Mouse (Mus musculus) MEL (cell line): Measurements from ENCODE around the gene Med19. TPM values are rescaled to one million over a fixed set of nuclear protein-coding genes. Genes with fewer than 3 reads are reported as not detected.

ENCODE experiments used
- DNase-seq: peaks from one replicate; pipeline ENCODE4 v3.0.0; 2011; ENCODE audit warnings: low read depth, low spot score
- H3K27ac ChIP-seq: 2 replicates; pipeline ENCODE4 v1.5.1; 2012; ENCODE audit warnings: low read depth, mild to moderate bottlenecking, control low read depth, low read length, moderate library complexity; ENCODE audit not compliant: control insufficient read depth
- H3K27me3 ChIP-seq, 2 experiments: fragments of 150-350 bp in 1 of 2; sonication (generic) in 1 of 2; 2 replicates each; pipeline ENCODE4 v1.6.1; 2012; ENCODE audit warnings: low read length in 2 of 2, mild to moderate bottlenecking in 2 of 2, improper control_type of control experiment in 1 of 2, moderate library complexity in 1 of 2; ENCODE audit not compliant: insufficient read depth in 2 of 2, control insufficient read depth in 1 of 2
- H3K36me3 ChIP-seq, 2 experiments: 2 replicates each; pipeline ENCODE4 v1.6.1; 2012 to 2014; ENCODE audit warnings: low read length in 2 of 2, improper control_type of control experiment in 1 of 2, inconsistent platforms in 1 of 2, mild to moderate bottlenecking in 1 of 2; ENCODE audit not compliant: insufficient read depth in 2 of 2, control insufficient read depth in 1 of 2
- H3K4me1 ChIP-seq, 2 experiments: fragments of 150-350 bp in 1 of 2; sonication (generic) in 1 of 2; 2 replicates each; pipeline ENCODE4 v1.6.1; 2012; ENCODE audit warnings: low read length in 2 of 2, improper control_type of control experiment in 1 of 2, mild to moderate bottlenecking in 1 of 2; ENCODE audit not compliant: insufficient read depth in 2 of 2, control insufficient read depth in 1 of 2
- H3K4me3 ChIP-seq, 2 experiments: fragments of 150-350 bp in 1 of 2; sonication (generic) in 1 of 2; 2 replicates each; pipeline ENCODE4 v1.5.1; 2012; ENCODE audit warnings: low read depth in 2 of 2, low read length in 2 of 2, mild to moderate bottlenecking in 2 of 2, moderate library complexity in 2 of 2, control low read depth in 1 of 2, improper control_type of control experiment in 1 of 2; ENCODE audit not compliant: control insufficient read depth in 1 of 2, insufficient read depth in 1 of 2
- H3K79me2 ChIP-seq: 2 replicates; pipeline ENCODE4 v1.6.1; 2012; ENCODE audit warnings: mild to moderate bottlenecking, low read length, moderate library complexity; ENCODE audit not compliant: control insufficient read depth, poor library complexity, insufficient read depth
- H3K9ac ChIP-seq: 2 replicates; pipeline ENCODE4 v1.6.1; 2012; ENCODE audit warnings: low read depth, mild to moderate bottlenecking, control low read depth, low read length, moderate library complexity; ENCODE audit not compliant: control insufficient read depth, poor library complexity, severe bottlenecking
- H3K9me3 ChIP-seq: fragments of 150-350 bp; sonication (generic); replicated peaks from 2 replicates; pipeline ENCODE4 v1.6.1; 2012; ENCODE audit warnings: mild to moderate bottlenecking, low read length, improper control_type of control experiment, moderate library complexity; ENCODE audit not compliant: insufficient read depth
- CHD2 ChIP-seq: IDR thresholded peaks from 2 replicates; pipeline ENCODE4 v1.6.1; 2011; ENCODE audit warnings: low read length, improper control_type of control experiment
- CTCF ChIP-seq, 3 experiments: IDR thresholded peaks in 2 of 3; conservative IDR thresholded peaks in 1 of 3; 2 replicates each; pipeline ENCODE4 v1.5.1; 2011 to 2012; ENCODE audit warnings: low read length in 3 of 3, low read depth in 2 of 3, mild to moderate bottlenecking in 2 of 3, improper control_type of control experiment in 1 of 3, inconsistent platforms in 1 of 3, mixed read lengths in 1 of 3, moderate library complexity in 1 of 3; ENCODE audit not compliant: control insufficient read depth in 1 of 3, insufficient read depth in 1 of 3, poor library complexity in 1 of 3, severe bottlenecking in 1 of 3
- E2F4 ChIP-seq: IDR thresholded peaks from 2 replicates; pipeline ENCODE4 v1.6.1; 2011; ENCODE audit warnings: low read depth, low read length, improper control_type of control experiment, borderline replicate concordance
- EP300 ChIP-seq, 2 experiments: IDR thresholded peaks; 2 replicates each; pipeline ENCODE4 v1.6.1; 2011; ENCODE audit warnings: improper control_type of control experiment in 2 of 2, low read length in 2 of 2, low read depth in 1 of 2, mild to moderate bottlenecking in 1 of 2
- ETS1 ChIP-seq: IDR thresholded peaks from 2 replicates; pipeline ENCODE4 v1.6.1; 2012; ENCODE audit warnings: low read depth, mild to moderate bottlenecking, inconsistent platforms, low read length, improper control_type of control experiment, moderate library complexity
- GABPA ChIP-seq: IDR thresholded peaks from 2 replicates; pipeline ENCODE4 v1.6.1; 2012; ENCODE audit warnings: low read depth, mild to moderate bottlenecking, inconsistent platforms, low read length, improper control_type of control experiment, moderate library complexity
- GATA1 ChIP-seq: IDR thresholded peaks from 2 replicates; pipeline ENCODE4 v1.6.1; 2011; ENCODE audit warnings: low read depth, low read length, improper control_type of control experiment
- HCFC1 ChIP-seq: IDR thresholded peaks from 2 replicates; pipeline ENCODE4 v1.6.1; 2012; ENCODE audit warnings: low read depth, mild to moderate bottlenecking, inconsistent platforms, low read length, improper control_type of control experiment, moderate library complexity
- KAT2A ChIP-seq: conservative IDR thresholded peaks from 2 replicates; pipeline ENCODE4 v1.6.1; 2012; ENCODE audit warnings: low read depth, low read length, improper control_type of control experiment, inconsistent platforms
- MAX ChIP-seq: IDR thresholded peaks from 2 replicates; pipeline ENCODE4 v1.6.1; 2011; ENCODE audit warnings: low read length, improper control_type of control experiment
- MAZ ChIP-seq: IDR thresholded peaks from 2 replicates; pipeline ENCODE4 v1.6.1; 2012; ENCODE audit warnings: low read depth, mild to moderate bottlenecking, inconsistent platforms, low read length, improper control_type of control experiment
- MEF2A ChIP-seq: IDR thresholded peaks from 2 replicates; pipeline ENCODE4 v1.6.1; 2014; ENCODE audit warnings: low read depth, mild to moderate bottlenecking, inconsistent platforms, low read length, improper control_type of control experiment; ENCODE audit not compliant: poor library complexity, insufficient replicate concordance, severe bottlenecking; ENCODE audit errors: extremely low read depth
- MXI1 ChIP-seq: IDR thresholded peaks from 2 replicates; pipeline ENCODE4 v1.6.1; 2011; ENCODE audit warnings: mild to moderate bottlenecking, low read depth, low read length, improper control_type of control experiment
- MYB ChIP-seq: IDR thresholded peaks from 2 replicates; pipeline ENCODE4 v1.6.1; 2011; ENCODE audit warnings: mild to moderate bottlenecking, low read depth, low read length, improper control_type of control experiment
- NELFE ChIP-seq: IDR thresholded peaks from 2 replicates; pipeline ENCODE4 v1.6.1; 2011; ENCODE audit warnings: low read depth, low read length, improper control_type of control experiment
- NRF1 ChIP-seq: IDR thresholded peaks from 2 replicates; pipeline ENCODE4 v1.6.1; 2014; ENCODE audit warnings: low read depth, mild to moderate bottlenecking, inconsistent platforms, low read length, improper control_type of control experiment, moderate library complexity; ENCODE audit not compliant: poor library complexity, insufficient read depth, severe bottlenecking
- POLR2AphosphoS2 ChIP-seq: IDR thresholded peaks from 2 replicates; pipeline ENCODE4 v1.6.1; 2011; ENCODE audit warnings: low read length, improper control_type of control experiment
- POLR2AphosphoS5 ChIP-seq: IDR thresholded peaks from 2 replicates; pipeline ENCODE4 v1.6.1; 2012; ENCODE audit warnings: low read depth, borderline replicate concordance, mild to moderate bottlenecking, inconsistent platforms, low read length, moderate library complexity, mixed read lengths
- RCOR1 ChIP-seq: IDR thresholded peaks from 2 replicates; pipeline ENCODE4 v1.6.1; 2012; ENCODE audit warnings: low read depth, mild to moderate bottlenecking, inconsistent platforms, low read length, improper control_type of control experiment
- SMC3 ChIP-seq: IDR thresholded peaks from 2 replicates; pipeline ENCODE4 v1.6.1; 2011; ENCODE audit warnings: low read depth, low read length, improper control_type of control experiment
- TAL1 ChIP-seq: IDR thresholded peaks from 2 replicates; pipeline ENCODE4 v1.6.1; 2012; ENCODE audit warnings: mild to moderate bottlenecking, inconsistent platforms, low read length, moderate library complexity, mixed read lengths
- TBP ChIP-seq: IDR thresholded peaks from 2 replicates; pipeline ENCODE4 v1.8.0; 2011; ENCODE audit warnings: low read depth, low read length, improper control_type of control experiment
- TCF12 ChIP-seq: IDR thresholded peaks from 2 replicates; pipeline ENCODE4 v1.6.1; 2014; ENCODE audit warnings: low read depth, mild to moderate bottlenecking, inconsistent platforms, low read length, improper control_type of control experiment, moderate library complexity
- UBTF ChIP-seq: IDR thresholded peaks from 2 replicates; pipeline ENCODE4 v1.6.1; 2012; ENCODE audit warnings: low read depth, mild to moderate bottlenecking, inconsistent platforms, low read length, improper control_type of control experiment, moderate library complexity, borderline replicate concordance; ENCODE audit not compliant: insufficient read depth
- USF1 ChIP-seq: IDR thresholded peaks from 2 replicates; pipeline ENCODE4 v1.6.1; 2014; ENCODE audit warnings: low read depth, mild to moderate bottlenecking, inconsistent platforms, low read length, improper control_type of control experiment, moderate library complexity
- ZKSCAN1 ChIP-seq: IDR thresholded peaks from 2 replicates; pipeline ENCODE4 v1.6.1; 2012; ENCODE audit warnings: low read depth, mild to moderate bottlenecking, inconsistent platforms, low read length, improper control_type of control experiment, moderate library complexity
- ZMIZ1 ChIP-seq: IDR thresholded peaks from 2 replicates; pipeline ENCODE4 v1.6.1; 2012; ENCODE audit warnings: low read depth, mild to moderate bottlenecking, inconsistent platforms, low read length, improper control_type of control experiment, moderate library complexity
- ZNF384 ChIP-seq: IDR thresholded peaks from 2 replicates; pipeline ENCODE4 v1.6.1; 2012; ENCODE audit warnings: low read depth, mild to moderate bottlenecking, inconsistent platforms, low read length, improper control_type of control experiment
- polyA plus RNA-seq, 2 experiments: library from polyadenylated mRNA; stranded (reverse) in 1 of 2; unstranded in 1 of 2; fragments of >175 nt in 1 of 2; fragments of >200 nt in 1 of 2; gene quantifications; 2 replicates each; pipeline versions ENCODE4 v1.2.1 to v1.2.4; 2012; ENCODE audit warnings: low replicate concordance in 2 of 2, low read depth in 1 of 2; ENCODE audit not compliant: insufficient read length in 2 of 2, insufficient read depth in 1 of 2, missing spikeins in 1 of 2
- total RNA-seq: library from RNA; depleted of rRNA; stranded (reverse); fragments of 300-350 nt; gene quantifications from 2 replicates; pipeline ENCODE4 v1.2.3, GENCODE M21; 2012

The Med19 gene
- total and polyA plus RNA-seq, 3 experiments = 18.8 to 26.0 TPM; not detected in 1

- 0 out of 2 replicates have a peak, but pooled peaks have one; percentile 12 for TF ChIP-seq KAT2A
- no peak for TF ChIP-seq HCFC1
- TF ChIP-seq POLR2AphosphoS5 = no peak
- peak; percentile 25; the same call in 1 of the 2 replicates for TF ChIP-seq TBP
- TF ChIP-seq MEF2A = no peak
- TF ChIP-seq TAL1 = peak; percentile 72
- TF ChIP-seq ZNF384 = 0 out of 2 replicates have a peak, but pooled peaks have one; percentile 37
- TF ChIP-seq, all 39 proteins: peak for 12
These were observed 4.5 kb downstream of the Med19 start (continued) for GRCm38 (mm10) chr2:84682605-84683183.

GRCm38 (mm10) chr2:84688080-84688844 is 10.1 kb downstream of the Med19 start:
- no peak overlapping the region for H3K9ac ChIP-seq
- no peaks in the 10 kb centered on the region for H3K79me2 ChIP-seq
- peaks cover 5 to 6% of the 10 kb centered on the region in 2 experiments for H3K4me1 ChIP-seq
- H3K27ac ChIP-seq = no peak overlapping the region
- no peak overlapping the region for H3K4me3 ChIP-seq
- TF ChIP-seq MXI1 (no peak), GATA1 (peak; percentile 58), ZKSCAN1 (no peak), ZMIZ1 (peak; percentile 47; the same call in 1 of the 2 replicates), SMC3 (no peak), GABPA (no peak), CHD2 (no peak), USF1 (no peak), NRF1 (no peak), CTCF (IDR thresholded peaks at IDR 0.05 in 2 of 3, conservative IDR thresholded peaks at IDR 0.05 in 1 of 3; ENCODE audit: control insufficient read depth in 1 of 3, insufficient read depth in 1 of 3, low read depth in 2 of 3, low read length in 3 of 3, poor library complexity in 1 of 3, severe bottlenecking in 1 of 3) (no peak), ETS1 (no peak), EP300 (IDR thresholded peaks at IDR 0.05; ENCODE audit: low read depth in 1 of 2, low read length in 2 of 2) (peak; percentile 73 to 74), POLR2AphosphoS2 (no peak), RCOR1 (peak; percentile 63; the same call in 1 of the 2 replicates), KAT2A (no peak), MAX (no peak), TAL1 (peak; percentile 86), NELFE (no peak), TCF12 (peak; percentile 81; the same call in 1 of the 2 replicates), MYB (no peak), MAZ (no peak), ZNF384 (no peak), E2F4 (no peak), UBTF (no peak)
- TF ChIP-seq, all 39 proteins: peak for 6
- Histone ChIP-seq H3K36me3 (peaks cover 21% of the 10 kb centered on the region in 2 experiments), H3K27me3 (no peaks in the 10 kb centered on the region), H3K9me3 (no peaks in the 10 kb centered on the region)
- peak; percentile 35 for DNase-seq
